Mouse (Mus musculus): ENCODE measurements around the gene Glyat. TPM values are rescaled to one million over a fixed set of nuclear protein-coding genes. Genes with fewer than 3 reads are reported as not detected.

Glyat gene
- polyA plus RNA-seq, 1 experiment from 2014 or later: 4.3 TPM

Other genes with a start within 250 kb of the Glyat start
- not detected in 2 replicates for gene Olfr1440, start 246.0 kb upstream of the Glyat start, polyA plus RNA-seq (2014; fragmentation: Nextera tagmentation; extraction: Ambion mirVana)
- not detected in 2 replicates for gene Olfr1441, start 215.9 kb upstream of the Glyat start, polyA plus RNA-seq (2014; fragmentation: Nextera tagmentation; extraction: Ambion mirVana)
- gene Pfpl, start 205.4 kb upstream of the Glyat start, polyA plus RNA-seq (2014; fragmentation: Nextera tagmentation; extraction: Ambion mirVana): not detected in 2 replicates
- 0.58 and 0.69 TPM in 2 replicates for gene Mpeg1, start 172.5 kb upstream of the Glyat start, polyA plus RNA-seq (2014; fragmentation: Nextera tagmentation; extraction: Ambion mirVana)
- 3.9 and 7.5 TPM in 2 replicates for gene Dtx4, start 131.9 kb upstream of the Glyat start, polyA plus RNA-seq (2014; fragmentation: Nextera tagmentation; extraction: Ambion mirVana)
- gene Fam111a, start 87.6 kb upstream of the Glyat start, polyA plus RNA-seq (2014; fragmentation: Nextera tagmentation; extraction: Ambion mirVana): 28.8 and 29.3 TPM in 2 replicates
- 0.09 TPM in 2 replicates for gene Gm4952, start 33.3 kb upstream of the Glyat start, polyA plus RNA-seq (2014; fragmentation: Nextera tagmentation; extraction: Ambion mirVana)
- gene Olfr1442, start 37.1 kb downstream of the Glyat start, polyA plus RNA-seq (2014; fragmentation: Nextera tagmentation; extraction: Ambion mirVana): not detected in 2 replicates
- not detected in 2 replicates for gene Olfr1443, start 44.8 kb downstream of the Glyat start, polyA plus RNA-seq (2014; fragmentation: Nextera tagmentation; extraction: Ambion mirVana)
- 19.3 and 29.0 TPM in 2 replicates for gene Keg1, start 62.5 kb downstream of the Glyat start, polyA plus RNA-seq (2014; fragmentation: Nextera tagmentation; extraction: Ambion mirVana)
- 0.37 and 2.3 TPM in 2 replicates for gene Cntf, start 132.3 kb downstream of the Glyat start, polyA plus RNA-seq (2014; fragmentation: Nextera tagmentation; extraction: Ambion mirVana)
- gene Zfp91, start 162.8 kb downstream of the Glyat start, polyA plus RNA-seq (2014; fragmentation: Nextera tagmentation; extraction: Ambion mirVana): 14.6 and 18.1 TPM in 2 replicates
- 0.97 and 1.6 TPM in 2 replicates for gene Lpxn, start 162.9 kb downstream of the Glyat start, polyA plus RNA-seq (2014; fragmentation: Nextera tagmentation; extraction: Ambion mirVana)
- not detected in 2 replicates for gene Gm5244, start 213.4 kb downstream of the Glyat start, polyA plus RNA-seq (2014; fragmentation: Nextera tagmentation; extraction: Ambion mirVana)
- not detected in 2 replicates for gene Olfr1444, start 224.0 kb downstream of the Glyat start, polyA plus RNA-seq (2014; fragmentation: Nextera tagmentation; extraction: Ambion mirVana)

Data from kidney, embryonic 14.5 days (tissue).